Mouse (Mus musculus) cerebellum, postnatal 10 days (tissue): ENCODE measurements at regions not wholly inside any gene's neighbourhood (a gene's known extent, or its start where the extent isn't known, plus 50 kb on each side); places are given as distances from the start of the nearest gene placed in this dataset.

Experiments
- DNase-seq, 2 experiments: peaks; one replicate each; pipeline ENCODE4 v3.0.0; 2021; ENCODE audit warnings: mixed read lengths in 2 of 2

DNA sequence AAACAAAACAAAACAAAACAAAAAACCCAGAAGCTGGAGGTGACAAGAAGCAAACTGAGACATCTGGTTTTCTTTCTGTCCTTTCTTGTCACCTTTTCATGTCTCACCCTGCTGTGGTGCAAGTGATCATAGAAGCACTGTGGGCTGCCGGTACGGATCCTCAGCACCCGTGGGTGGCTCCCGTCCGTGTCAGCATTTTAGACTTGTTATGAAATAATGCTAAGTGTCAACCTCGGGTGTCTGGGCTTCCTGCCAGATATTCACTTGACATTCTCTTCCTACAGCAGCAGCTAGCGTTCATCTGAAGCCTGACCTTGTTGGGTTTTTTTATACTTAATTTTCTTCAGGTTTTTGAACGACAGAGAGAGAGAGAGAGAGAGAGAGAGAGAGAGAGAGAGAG is 404.7 kb downstream of the Pla2g4a start:
- DNase-seq: peak; percentile 72 to 73

DNA sequence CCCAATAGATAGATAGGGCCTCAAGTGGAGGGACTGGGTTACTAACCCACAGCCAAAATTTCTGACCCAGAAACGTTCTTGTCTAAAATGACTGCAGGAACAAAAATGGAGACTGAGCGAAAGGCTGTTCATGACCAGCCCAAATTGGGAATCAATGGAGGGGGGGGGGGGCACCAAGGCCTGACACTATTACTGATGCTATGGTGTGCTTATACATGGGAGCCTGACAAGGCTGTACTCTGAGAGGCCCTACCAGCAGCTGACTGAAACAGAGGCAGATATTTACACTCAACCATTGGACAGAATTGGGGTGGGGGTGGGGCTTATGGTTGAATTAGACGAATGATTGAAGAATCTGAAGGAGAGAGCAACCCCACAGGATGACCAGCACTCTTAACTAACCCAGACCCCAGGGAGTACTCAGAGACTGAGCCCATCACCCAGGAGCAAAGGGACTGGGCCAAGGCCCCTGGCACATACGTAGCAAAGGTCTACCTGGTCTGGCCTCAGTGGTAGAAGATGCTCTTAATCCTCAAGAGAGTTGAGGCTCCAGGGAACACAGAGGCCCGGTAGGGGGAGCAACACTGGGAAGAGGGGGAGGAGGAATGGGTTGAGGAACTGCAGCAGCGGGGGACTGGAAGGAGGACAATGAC is 405.6 kb downstream of the Pla2g4a start:
- DNase-seq: no peak

DNA sequence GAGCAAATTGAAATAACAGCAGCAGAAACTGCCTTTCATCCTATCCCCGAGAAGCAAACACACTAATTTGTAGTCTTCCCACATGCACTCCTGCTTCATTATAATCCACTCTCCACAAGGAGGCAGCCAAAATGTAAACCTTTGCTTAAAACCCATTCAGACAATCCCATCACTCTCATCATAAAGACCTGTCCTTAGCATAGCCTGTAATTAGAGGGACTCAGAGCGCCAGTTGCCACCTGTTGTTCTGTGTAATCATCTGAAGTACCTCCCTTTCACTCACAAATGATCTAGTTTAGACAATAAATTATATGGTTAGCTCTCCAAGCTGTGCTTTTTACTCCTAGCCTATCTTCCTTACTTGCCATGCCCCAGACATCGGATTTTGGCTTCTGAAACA is 415.0 kb downstream of the Pla2g4a start:
- DNase-seq: no peak

DNA sequence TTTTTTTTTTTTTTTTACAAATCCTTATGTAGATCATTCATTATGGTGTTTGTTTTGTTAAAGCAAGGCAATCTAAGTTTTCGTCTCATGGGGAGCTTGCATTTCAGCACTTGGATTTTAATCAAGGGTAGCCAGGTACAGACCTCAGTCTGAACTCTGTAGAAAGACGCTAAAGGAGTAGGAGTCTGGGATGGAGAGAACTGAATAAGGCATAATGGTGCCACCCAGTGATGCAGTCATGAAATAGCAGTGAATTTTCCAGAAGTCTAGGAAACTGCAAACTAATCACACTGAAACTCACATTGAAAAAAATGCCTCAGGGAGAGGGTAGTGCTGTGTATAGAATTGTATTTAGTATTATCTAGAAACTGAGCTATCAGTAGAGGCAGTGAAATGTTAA is 419.7 kb downstream of the Pla2g4a start:
- peak; percentile 60 to 65 for DNase-seq

DNA sequence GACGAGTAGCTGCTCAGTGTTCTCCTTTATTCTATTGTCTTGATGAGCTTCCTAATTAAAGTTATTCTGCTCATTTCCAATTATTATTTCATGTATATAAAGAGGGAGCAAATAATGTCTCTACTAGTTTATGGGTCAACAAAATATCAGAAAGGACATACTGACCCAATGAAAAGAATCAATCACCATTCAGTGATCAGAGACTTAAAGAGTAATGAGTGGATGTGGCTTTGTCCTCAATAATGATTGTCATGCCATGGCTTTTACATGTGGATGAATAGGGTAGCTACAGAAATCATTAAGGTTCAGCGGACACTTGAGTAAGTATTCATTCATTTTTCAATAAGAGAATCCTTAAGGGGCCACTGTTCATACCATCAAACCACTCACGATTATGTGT is 427.4 kb downstream of the Pla2g4a start:
- DNase-seq: no peak
